Mouse (Mus musculus) monocyte, adult 5-6 weeks (primary cell): ENCODE results near the gene Egln2. TPM values are rescaled to one million over a fixed set of nuclear protein-coding genes. Genes with fewer than 3 reads are reported as not detected.

ENCODE experiments used
- ATAC-seq: fragments of 153-309, 156-312 bp; replicated peaks from 2 replicates; pipeline ENCODE4 v1.8.0; 2017; ENCODE audit warnings: mild to moderate bottlenecking; ENCODE audit not compliant: low TSS enrichment, insufficient number of reproducible peaks, severe bottlenecking, poor library complexity, low FRiP score
- total RNA-seq: library from RNA; stranded (forward); fragments of 200-1000, 200-491, 200-594 nt; gene quantifications from 3 replicates; pipeline ENCODE4 v1.2.3, GENCODE M21; 2017

Egln2 gene
- total RNA-seq, 1 experiment from 2014 or later, result 73.8 TPM

- ATAC-seq, result no peak; the same call in 1 of the 2 replicates
Measured at GRCm38 (mm10) chr7:27153205-27153764, 13.3 kb downstream of the Egln2 start, which contains the start of gene Cyp2t4. Gene Cyp2t4, plus strand, starts transcription at chr7:27153714.

- ATAC-seq, result no peak
Measured at GRCm38 (mm10) chr7:27136410-27136996, 30.1 kb downstream of the Egln2 start.

GRCm38 (mm10) chr7:27133757-27134156 lies 32.8 kb downstream of the Egln2 start:
- ATAC-seq, result no peak

- no peak for ATAC-seq
Measured at GRCm38 (mm10) chr7:27133156-27133555, 33.4 kb downstream of the Egln2 start.

GRCm38 (mm10) chr7:27132588-27132987 lies 34.0 kb downstream of the Egln2 start:
- no peak for ATAC-seq

- ATAC-seq, result no peak
Measured at GRCm38 (mm10) chr7:27131387-27131786, 35.2 kb downstream of the Egln2 start.

GRCm38 (mm10) chr7:27130521-27131370 lies 35.9 kb downstream of the Egln2 start:
- ATAC-seq, result no peak

- no peak for ATAC-seq
Measured at GRCm38 (mm10) chr7:27129811-27130210, 36.8 kb downstream of the Egln2 start.

GRCm38 (mm10) chr7:27128946-27129345 lies 37.7 kb downstream of the Egln2 start:
- no peak for ATAC-seq

GRCm38 (mm10) chr7:27128162-27128561 lies 38.4 kb downstream of the Egln2 start:
- ATAC-seq, result no peak

GRCm38 (mm10) chr7:27124969-27125368 lies 41.6 kb downstream of the Egln2 start:
- ATAC-seq, result no peak

GRCm38 (mm10) chr7:27124305-27124832 lies 42.2 kb downstream of the Egln2 start:
- no peak for ATAC-seq

- no peak for ATAC-seq
Measured at GRCm38 (mm10) chr7:27119676-27120075, 46.9 kb downstream of the Egln2 start, which contains the start of gene Cyp2f2. Gene Cyp2f2, plus strand, starts transcription at chr7:27119909.

GRCm38 (mm10) chr7:27118033-27118511 lies 48.5 kb downstream of the Egln2 start:
- ATAC-seq, result no peak

GRCm38 (mm10) chr7:27111987-27112386 lies 54.6 kb downstream of the Egln2 start:
- ATAC-seq, result no peak

GRCm38 (mm10) chr7:27111038-27111437 lies 55.6 kb downstream of the Egln2 start:
- no peak for ATAC-seq

GRCm38 (mm10) chr7:27110327-27110726 lies 56.3 kb downstream of the Egln2 start:
- ATAC-seq, result no peak
